Mouse (Mus musculus): ENCODE measurements around the gene Cyb5r1.

The Cyb5r1 gene

DNA sequence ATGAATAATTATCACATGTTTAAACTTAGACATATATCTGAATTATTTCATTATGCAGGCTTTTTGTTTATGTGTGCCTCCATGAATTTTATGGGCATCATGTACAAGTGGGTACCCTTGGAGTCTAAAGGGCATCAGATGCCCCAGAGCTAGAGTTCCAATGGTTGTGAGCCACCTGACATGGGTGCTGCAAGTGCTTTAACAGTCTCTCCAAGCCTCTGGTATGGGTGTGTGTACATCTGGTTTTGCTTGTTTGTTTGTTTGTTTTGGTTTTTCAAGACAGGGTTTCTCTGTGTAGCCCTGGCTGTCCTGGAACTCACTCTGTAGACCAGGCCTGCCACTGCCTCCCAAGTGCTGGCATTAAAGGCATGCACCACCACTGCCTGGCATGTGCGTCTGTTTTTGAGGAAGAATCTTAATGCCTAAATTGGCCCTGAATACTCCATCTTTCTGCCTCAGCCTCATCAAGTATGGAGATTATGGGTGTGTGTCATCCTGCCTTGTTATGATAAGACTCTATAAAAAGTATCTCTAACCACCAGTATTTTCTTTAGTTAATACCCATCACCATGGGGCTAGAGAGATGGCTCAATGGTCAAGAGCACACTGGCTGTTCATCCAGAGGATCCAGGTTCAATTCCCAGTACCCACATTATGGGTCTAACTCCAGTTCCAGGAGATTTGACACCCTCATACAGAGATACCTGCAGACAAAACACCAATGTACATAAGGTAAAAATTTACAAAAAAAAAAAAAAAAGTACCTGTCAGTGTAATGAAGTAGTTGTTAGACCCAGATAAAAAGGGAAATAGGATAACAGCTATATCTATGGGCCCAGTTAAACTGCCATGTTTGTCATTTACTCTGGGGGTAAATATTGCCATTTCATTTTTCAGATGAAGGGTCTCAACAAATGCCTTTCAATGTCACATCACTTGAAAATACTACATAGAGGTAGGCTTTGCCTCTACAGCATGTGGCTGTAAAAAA, 55.2 kb downstream of the Cyb5r1 start:
- no peak for DNase-seq (ENCODE audit: inconsistent ontology term)

Data from Muller cell, postnatal 12 days (primary cell).